Mouse (Mus musculus) forebrain, embryonic 11.5 days (tissue): ENCODE measurements at regions not wholly inside any gene's neighbourhood (a gene's known extent, or its start where the extent isn't known, plus 50 kb on each side); places are given as distances from the start of the nearest gene placed in this dataset.

Source experiments
- ATAC-seq: fragments of 200-750 bp; cut with Nextera tagmentation; replicated peaks from 2 replicates; pipeline ENCODE4 v1.8.0; 2017; ENCODE audit warnings: moderate TSS enrichment; ENCODE audit not compliant: low FRiP score
- DNase-seq: peaks from one replicate; pipeline ENCODE4 v3.0.0-alpha.2; 2017; ENCODE audit warnings: low spot score
- H3K27ac ChIP-seq: fragments of 300-500 bp; sonication (generic); 2 replicates; pipeline ENCODE4 v1.5.1; 2014; ENCODE audit warnings: low read depth, low read length
- H3K27me3 ChIP-seq: fragments of 300-500 bp; sonication (generic); 2 replicates; pipeline ENCODE4 v1.6.1; 2014; ENCODE audit warnings: mild to moderate bottlenecking, low read length, mixed read lengths; ENCODE audit not compliant: control insufficient read depth, insufficient read depth
- H3K36me3 ChIP-seq: fragments of 300-500 bp; sonication (generic); 2 replicates; pipeline ENCODE4 v1.6.1; 2014; ENCODE audit warnings: mild to moderate bottlenecking, low read length, moderate library complexity, mixed read lengths; ENCODE audit not compliant: control insufficient read depth, insufficient read depth
- H3K4me1 ChIP-seq: fragments of 300-500 bp; sonication (generic); replicated peaks from 2 replicates; pipeline ENCODE4 v1.6.1; 2014; ENCODE audit warnings: low read length, mixed read lengths; ENCODE audit not compliant: control insufficient read depth, insufficient read depth
- H3K4me2 ChIP-seq: fragments of 300-500 bp; sonication (generic); 2 replicates; pipeline ENCODE4 v1.6.1; 2014; ENCODE audit warnings: low read depth, mild to moderate bottlenecking, low read length, moderate library complexity, mixed read lengths; ENCODE audit not compliant: severe bottlenecking
- H3K4me3 ChIP-seq: fragments of 300-500 bp; sonication (generic); 2 replicates; pipeline ENCODE4 v1.5.1; 2014; ENCODE audit warnings: low read depth, low read length
- H3K9ac ChIP-seq: fragments of 300-500 bp; sonication (generic); 2 replicates; pipeline ENCODE4 v1.6.1; 2014; ENCODE audit warnings: low read length
- H3K9me3 ChIP-seq: fragments of 300-500 bp; sonication (generic); 2 replicates; pipeline ENCODE4 v1.6.1; 2016; ENCODE audit warnings: low read length, mixed read lengths; ENCODE audit not compliant: control insufficient read depth
- WGBS: fragments of 180-500 bp; shearing (Covaris S2); extraction: QIAGEN DNeasy Blood & Tissue Kit; methylation state at CpG from one replicate; pipeline ENCODE4 v1.1.7; 2014; 5-methylcytosine and 5-hydroxymethylcytosine counted together

GRCm38 (mm10) chr12:79999868-80000370 is 112.9 kb downstream of the Zfp36l1 start:
- no peaks in the 10 kb centered on the region; the same call in 1 of the 2 replicates for H3K4me1 ChIP-seq
- no peak overlapping the region for H3K27ac ChIP-seq
- WGBS = 92% methylated on average over 7 of the region's 7 CpGs
- ATAC-seq (no peak), DNase-seq (no peak)
- no peaks in the 10 kb centered on the region for H3K27me3 ChIP-seq
- H3K9ac ChIP-seq = no peak overlapping the region
- H3K36me3 ChIP-seq = no peaks in the 10 kb centered on the region
- H3K4me3 ChIP-seq = no peak overlapping the region
- no peak overlapping the region for H3K4me2 ChIP-seq
- H3K9me3 ChIP-seq = no peaks in the 10 kb centered on the region

GRCm38 (mm10) chr12:79998788-79999187 is 114.0 kb downstream of the Zfp36l1 start:
- H3K27me3 ChIP-seq = no peaks in the 10 kb centered on the region
- H3K4me2 ChIP-seq = no peak overlapping the region
- ATAC-seq (no peak), DNase-seq (no peak)
- H3K4me1 ChIP-seq = no peaks in the 10 kb centered on the region; the same call in 1 of the 2 replicates
- no peak overlapping the region for H3K27ac ChIP-seq
- H3K9me3 ChIP-seq = no peaks in the 10 kb centered on the region
- no peak overlapping the region for H3K9ac ChIP-seq
- WGBS = 88% methylated on average over 5 of the region's 5 CpGs
- H3K4me3 ChIP-seq = no peak overlapping the region
- no peaks in the 10 kb centered on the region for H3K36me3 ChIP-seq

- H3K36me3 ChIP-seq = no peaks in the 10 kb centered on the region
- no peak overlapping the region for H3K4me3 ChIP-seq
- no peak overlapping the region for H3K4me2 ChIP-seq
- DNase-seq (no peak), ATAC-seq (no peak)
- no peaks in the 10 kb centered on the region; the same call in 1 of the 2 replicates for H3K4me1 ChIP-seq
- H3K27me3 ChIP-seq = no peaks in the 10 kb centered on the region
- H3K9ac ChIP-seq = no peak overlapping the region
- H3K9me3 ChIP-seq = no peaks in the 10 kb centered on the region
- WGBS = 87% methylated on average over 2 of the region's 2 CpGs
- no peak overlapping the region for H3K27ac ChIP-seq
Observed at GRCm38 (mm10) chr12:79998339-79998738, 114.5 kb downstream of the Zfp36l1 start.

- H3K36me3 ChIP-seq = no peaks in the 10 kb centered on the region
- ATAC-seq (no peak), DNase-seq (no peak)
- H3K27me3 ChIP-seq = no peaks in the 10 kb centered on the region
- H3K4me3 ChIP-seq = no peak overlapping the region
- no peak overlapping the region for H3K9ac ChIP-seq
- 77% methylated on average over 4 of the region's 4 CpGs for WGBS
- H3K27ac ChIP-seq = no peak overlapping the region
- H3K4me1 ChIP-seq = no peaks in the 10 kb centered on the region; the same call in 1 of the 2 replicates
- H3K4me2 ChIP-seq = no peak overlapping the region
- no peaks in the 10 kb centered on the region for H3K9me3 ChIP-seq
Observed at GRCm38 (mm10) chr12:79997201-79997600, 115.6 kb downstream of the Zfp36l1 start.

GRCm38 (mm10) chr12:79995521-79996094 is 117.2 kb downstream of the Zfp36l1 start:
- no peak overlapping the region for H3K4me2 ChIP-seq
- DNase-seq (no peak), ATAC-seq (no peak)
- WGBS = 90% methylated on average over 4 of the region's 4 CpGs
- H3K4me3 ChIP-seq = no peak overlapping the region
- no peak overlapping the region for H3K27ac ChIP-seq
- no peaks in the 10 kb centered on the region for H3K9me3 ChIP-seq
- no peak overlapping the region for H3K9ac ChIP-seq
- H3K36me3 ChIP-seq = no peaks in the 10 kb centered on the region
- no peaks in the 10 kb centered on the region for H3K27me3 ChIP-seq
- no peaks in the 10 kb centered on the region; the same call in 1 of the 2 replicates for H3K4me1 ChIP-seq

GRCm38 (mm10) chr12:79993821-79994571 is 118.8 kb downstream of the Zfp36l1 start:
- no peaks in the 10 kb centered on the region for H3K9me3 ChIP-seq
- no peaks in the 10 kb centered on the region for H3K36me3 ChIP-seq
- no peaks in the 10 kb centered on the region for H3K27me3 ChIP-seq
- ATAC-seq = no peak
- H3K9ac ChIP-seq = no peak overlapping the region
- no peak overlapping the region for H3K27ac ChIP-seq
- no peak overlapping the region for H3K4me3 ChIP-seq
- no peak for DNase-seq
- 76% methylated on average over 5 of the region's 5 CpGs for WGBS
- H3K4me2 ChIP-seq = no peak overlapping the region
- no peaks in the 10 kb centered on the region; the same call in 1 of the 2 replicates for H3K4me1 ChIP-seq

GRCm38 (mm10) chr12:79991279-79991678 is 121.5 kb downstream of the Zfp36l1 start:
- H3K9me3 ChIP-seq = no peaks in the 10 kb centered on the region
- no peak overlapping the region for H3K4me2 ChIP-seq
- no peaks in the 10 kb centered on the region for H3K27me3 ChIP-seq
- H3K9ac ChIP-seq = peak overlapping the region; percentile 25
- no peak overlapping the region; the same call in 1 of the 2 replicates for H3K27ac ChIP-seq
- no peaks in the 10 kb centered on the region for H3K36me3 ChIP-seq
- no peak overlapping the region for H3K4me3 ChIP-seq
- ATAC-seq = no peak
- no peak for DNase-seq
- WGBS = 47% methylated on average over 5 of the region's 5 CpGs
- no peaks in the 10 kb centered on the region; the same call in 1 of the 2 replicates for H3K4me1 ChIP-seq

- no peaks in the 10 kb centered on the region for H3K36me3 ChIP-seq
- H3K27ac ChIP-seq = peak overlapping the region; percentile 54
- 0 out of 2 replicates have a peak, but pooled peaks have one; percentile 39 for ATAC-seq
- no peak overlapping the region for H3K4me3 ChIP-seq
- H3K4me2 ChIP-seq = no peak overlapping the region; the same call in 1 of the 2 replicates
- WGBS = 38% methylated on average over 4 of the region's 4 CpGs
- no peak for DNase-seq
- H3K9me3 ChIP-seq = no peaks in the 10 kb centered on the region
- no peaks in the 10 kb centered on the region for H3K27me3 ChIP-seq
- peak overlapping the region; percentile 25 for H3K9ac ChIP-seq
- no peaks in the 10 kb centered on the region; the same call in 1 of the 2 replicates for H3K4me1 ChIP-seq
Observed at GRCm38 (mm10) chr12:79990751-79991150, 122.1 kb downstream of the Zfp36l1 start.
